Mouse (Mus musculus) bone marrow macrophage, adult 2 months (primary cell): ENCODE measurements around the gene Cpne8.

Experiments
- CTCF ChIP-seq: IDR thresholded peaks from 2 replicates; pipeline ENCODE4 v1.5.1; 2012; ENCODE audit warnings: low read depth, mild to moderate bottlenecking, low read length, moderate library complexity
- POLR2A ChIP-seq: IDR thresholded peaks from 2 replicates; pipeline ENCODE4 v1.6.1; 2012; ENCODE audit warnings: mild to moderate bottlenecking, low read depth, low read length, borderline replicate concordance

- TF ChIP-seq CTCF (no peak), POLR2A (no peak)
These were observed 187.7 kb downstream of the Cpne8 start for GRCm38 (mm10) chr15:90491558-90491957.
